Mouse (Mus musculus): Measurements from ENCODE around the gene Tfrc. TPM values are rescaled to one million over a fixed set of nuclear protein-coding genes. Genes with fewer than 3 reads are reported as not detected.

Gene Tfrc
- total and polyA plus RNA-seq, 2 experiments: 3.9 to 16.0 TPM

DNA sequence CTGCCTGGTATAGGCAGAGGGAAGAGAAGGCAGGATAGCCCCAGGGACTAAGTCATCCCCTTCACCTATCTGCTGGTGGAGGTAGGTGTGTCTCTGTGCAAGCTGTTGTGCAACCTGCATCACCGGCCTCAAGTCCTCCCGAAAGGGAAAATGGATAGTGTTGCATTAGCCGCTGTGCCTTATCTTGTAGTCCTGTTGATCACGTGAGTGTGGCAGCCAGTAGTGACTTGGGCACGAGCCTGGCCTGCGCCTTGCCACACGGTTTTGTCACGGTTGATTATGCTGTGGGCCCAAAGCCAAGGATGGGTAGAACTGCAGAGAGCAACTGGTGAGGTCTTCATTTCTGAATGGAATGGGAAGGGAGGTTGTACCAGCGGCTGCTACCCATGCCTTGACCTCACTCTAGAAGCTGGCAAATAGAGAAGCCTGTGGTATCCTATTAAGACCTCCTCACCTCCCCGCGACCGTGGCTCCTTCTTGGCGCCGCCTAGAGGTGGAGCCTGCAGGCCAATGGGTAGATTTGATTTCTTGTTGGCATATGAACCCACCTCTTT, 36.7 kb downstream of the Tfrc start:
- Histone ChIP-seq H3K4me3 (ENCODE audit: insufficient read depth, low read depth, low read length) (no peak overlapping the region), H3K79me2 (ENCODE audit: control insufficient read depth, insufficient read depth, low read length) (no peaks in the 10 kb centered on the region; the same call in 1 of the 2 replicates), H3K36me3 (ENCODE audit: control insufficient read depth, insufficient read depth, low read length) (no peaks in the 10 kb centered on the region), H3K27ac (replicated peaks; ENCODE audit: insufficient read depth, low read depth, low read length) (no peak overlapping the region), H3K27me3 (ENCODE audit: control insufficient read depth, insufficient read depth, low read length) (no peaks in the 10 kb centered on the region), H3K9ac (ENCODE audit: low read depth, low read length) (no peak overlapping the region), H3K4me1 (ENCODE audit: control insufficient read depth, insufficient read depth, low read length) (peaks cover 9% of the 10 kb centered on the region; the same call in 1 of the 2 replicates)
- peak; percentile 84 for DNase-seq (ENCODE audit: extremely low read depth, low read depth, low spot score)
- TF ChIP-seq CTCF (IDR thresholded peaks at IDR 0.05; ENCODE audit: low read depth, low read length): peak; percentile 22; the same call in 1 of the 2 replicates
- no peak for TF ChIP-seq POLR2A (IDR thresholded peaks at IDR 0.05; ENCODE audit: extremely low read depth, insufficient read depth, low read length)
- WGBS: 13% methylated on average over 14 of the region's 14 CpGs

DNA sequence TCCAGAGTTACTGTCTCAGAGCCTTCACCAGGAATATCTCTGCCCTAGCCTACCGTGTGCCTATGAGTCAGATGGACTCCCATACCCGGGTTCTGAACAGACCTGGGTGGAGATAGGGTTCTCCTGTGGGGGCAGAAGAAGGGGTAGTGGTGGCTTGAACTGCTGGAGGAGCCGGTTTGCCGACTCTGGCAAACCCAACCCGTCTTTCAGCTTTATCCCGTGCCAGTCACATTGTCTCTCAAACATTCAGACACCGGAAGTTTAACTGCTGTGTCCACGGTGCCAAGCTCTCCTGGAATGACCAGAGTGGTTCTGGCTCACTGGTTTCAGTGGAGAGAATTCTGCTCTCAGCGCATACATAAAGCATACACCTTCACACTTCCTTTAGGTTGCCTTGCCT, 37.3 kb downstream of the Tfrc start:
- Histone ChIP-seq H3K4me3 (ENCODE audit: insufficient read depth, low read depth, low read length) (no peak overlapping the region), H3K27me3 (ENCODE audit: control insufficient read depth, insufficient read depth, low read length) (no peaks in the 10 kb centered on the region), H3K9ac (ENCODE audit: low read depth, low read length) (no peak overlapping the region), H3K27ac (replicated peaks; ENCODE audit: insufficient read depth, low read depth, low read length) (no peak overlapping the region), H3K4me1 (ENCODE audit: control insufficient read depth, insufficient read depth, low read length) (peaks cover 9% of the 10 kb centered on the region; the same call in 1 of the 2 replicates), H3K79me2 (ENCODE audit: control insufficient read depth, insufficient read depth, low read length) (no peaks in the 10 kb centered on the region; the same call in 1 of the 2 replicates), H3K36me3 (ENCODE audit: control insufficient read depth, insufficient read depth, low read length) (no peaks in the 10 kb centered on the region)
- DNase-seq (ENCODE audit: extremely low read depth, low read depth, low spot score): no peak
- TF ChIP-seq POLR2A (IDR thresholded peaks at IDR 0.05; ENCODE audit: extremely low read depth, insufficient read depth, low read length): no peak
- no peak for TF ChIP-seq CTCF (IDR thresholded peaks at IDR 0.05; ENCODE audit: low read depth, low read length)
- 76% methylated on average over 9 of the region's 9 CpGs for WGBS

DNA sequence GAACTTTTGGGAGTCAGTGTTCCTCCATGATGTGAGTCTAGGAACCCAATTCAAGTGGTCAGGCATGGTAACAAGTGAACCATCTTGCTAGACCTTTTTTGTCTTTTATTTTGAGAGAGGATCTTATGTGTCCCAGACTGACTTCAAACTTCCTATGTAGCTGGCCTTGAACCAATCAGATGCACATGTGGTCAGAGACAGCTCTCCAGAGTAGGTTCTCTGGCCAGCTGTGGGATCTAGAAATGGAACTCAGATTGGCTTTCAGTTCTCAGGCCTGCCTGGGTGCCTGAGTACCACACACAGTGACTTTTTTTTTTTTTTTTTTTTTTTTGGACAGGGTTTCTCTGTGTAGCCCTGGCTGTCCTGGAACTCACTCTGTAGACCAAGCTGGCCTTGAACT, 39.0 kb downstream of the Tfrc start:
- peaks cover 14% of the 10 kb centered on the region; the same call in 1 of the 2 replicates for H3K4me1 ChIP-seq (ENCODE audit: control insufficient read depth, insufficient read depth, low read length)
- no peak for TF ChIP-seq POLR2A (IDR thresholded peaks at IDR 0.05; ENCODE audit: extremely low read depth, insufficient read depth, low read length)
- no peak overlapping the region for H3K4me3 ChIP-seq (ENCODE audit: insufficient read depth, low read depth, low read length)

DNA sequence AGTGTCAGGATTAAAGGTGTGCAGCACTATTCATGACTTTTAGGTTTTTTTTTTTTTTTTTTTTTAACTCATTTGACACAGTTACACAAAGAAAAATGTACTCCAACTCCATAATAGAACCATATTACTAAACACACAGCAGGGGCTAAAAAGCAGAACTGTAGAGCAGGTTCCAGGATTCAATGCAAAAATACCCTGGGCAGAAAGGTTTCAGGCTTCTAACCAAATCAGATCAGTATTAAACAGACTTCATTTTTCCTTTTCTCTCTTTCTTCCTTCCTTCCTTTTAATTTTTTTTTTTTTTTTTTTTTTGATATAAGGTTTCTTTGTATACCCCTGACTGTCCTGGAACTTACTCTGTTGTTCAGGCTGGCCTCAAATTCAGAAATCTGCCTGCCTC, 41.7 kb downstream of the Tfrc start:
- Histone ChIP-seq H3K36me3 (ENCODE audit: control insufficient read depth, insufficient read depth, low read length) (no peaks in the 10 kb centered on the region), H3K27ac (replicated peaks; ENCODE audit: insufficient read depth, low read depth, low read length) (no peak overlapping the region), H3K27me3 (ENCODE audit: control insufficient read depth, insufficient read depth, low read length) (no peaks in the 10 kb centered on the region), H3K9ac (ENCODE audit: low read depth, low read length) (no peak overlapping the region), H3K4me3 (ENCODE audit: insufficient read depth, low read depth, low read length) (no peak overlapping the region), H3K79me2 (ENCODE audit: control insufficient read depth, insufficient read depth, low read length) (peaks cover 4% of the 10 kb centered on the region; the same call in 1 of the 2 replicates), H3K4me1 (ENCODE audit: control insufficient read depth, insufficient read depth, low read length) (peaks cover 5% of the 10 kb centered on the region; the same call in 1 of the 2 replicates)
- DNase-seq (ENCODE audit: extremely low read depth, low read depth, low spot score): no peak
- TF ChIP-seq CTCF (IDR thresholded peaks at IDR 0.05; ENCODE audit: low read depth, low read length) (no peak), POLR2A (IDR thresholded peaks at IDR 0.05; ENCODE audit: extremely low read depth, insufficient read depth, low read length) (no peak)

More for the DNA sequence above, 39.0 kb downstream of the Tfrc start:
- H3K36me3 ChIP-seq (ENCODE audit: control insufficient read depth, insufficient read depth, low read length): no peaks in the 10 kb centered on the region
- no peak for DNase-seq (ENCODE audit: extremely low read depth, low read depth, low spot score)
- no peaks in the 10 kb centered on the region; the same call in 1 of the 2 replicates for H3K79me2 ChIP-seq (ENCODE audit: control insufficient read depth, insufficient read depth, low read length)
- H3K27me3 ChIP-seq (ENCODE audit: control insufficient read depth, insufficient read depth, low read length): no peaks in the 10 kb centered on the region
- H3K27ac ChIP-seq (replicated peaks; ENCODE audit: insufficient read depth, low read depth, low read length): no peak overlapping the region
- no peak overlapping the region for H3K9ac ChIP-seq (ENCODE audit: low read depth, low read length)

DNA sequence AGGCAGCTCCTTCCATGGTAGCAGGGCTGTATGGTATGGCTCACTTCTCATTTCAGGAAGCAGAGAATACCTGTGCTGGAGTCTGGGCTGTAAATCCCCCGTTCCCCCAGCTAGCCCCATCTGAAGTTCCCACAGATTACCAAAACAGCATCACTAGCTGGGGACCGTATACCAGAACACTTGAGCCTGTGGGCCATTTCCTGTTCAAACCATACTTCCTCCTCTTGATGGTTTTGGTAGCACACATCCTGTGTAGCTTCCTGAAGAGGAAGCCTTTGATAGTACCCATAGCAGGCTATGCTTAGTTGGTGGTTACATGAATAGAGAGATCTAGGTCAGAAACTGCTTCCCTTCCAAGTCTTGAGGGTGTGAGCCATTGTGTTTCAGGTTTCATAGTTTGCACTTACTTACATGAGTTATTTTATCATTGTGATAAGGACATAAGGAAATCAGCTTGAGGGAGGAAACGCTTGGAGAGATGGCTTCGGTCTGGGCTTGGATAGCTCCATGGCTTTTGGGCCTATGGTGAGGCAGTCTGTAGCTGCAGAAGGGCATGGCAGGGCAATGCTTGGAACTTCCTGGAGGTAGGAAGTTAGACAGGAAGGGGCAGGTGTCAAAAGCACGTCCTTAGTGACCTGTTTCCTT, 42.4 kb downstream of the Tfrc start:
- H3K79me2 ChIP-seq (ENCODE audit: control insufficient read depth, insufficient read depth, low read length): peaks cover 6% of the 10 kb centered on the region; the same call in 1 of the 2 replicates
- H3K27ac ChIP-seq (replicated peaks; ENCODE audit: insufficient read depth, low read depth, low read length): peak overlapping the region; percentile 4
- H3K4me3 ChIP-seq (ENCODE audit: insufficient read depth, low read depth, low read length): no peak overlapping the region
- no peak overlapping the region for H3K9ac ChIP-seq (ENCODE audit: low read depth, low read length)
- H3K36me3 ChIP-seq (ENCODE audit: control insufficient read depth, insufficient read depth, low read length): no peaks in the 10 kb centered on the region
- WGBS: 63% methylated on average over 5 of the region's 5 CpGs
- H3K4me1 ChIP-seq (ENCODE audit: control insufficient read depth, insufficient read depth, low read length): peaks cover 5% of the 10 kb centered on the region; the same call in 1 of the 2 replicates
- H3K27me3 ChIP-seq (ENCODE audit: control insufficient read depth, insufficient read depth, low read length): no peaks in the 10 kb centered on the region
- TF ChIP-seq CTCF (IDR thresholded peaks at IDR 0.05; ENCODE audit: low read depth, low read length): no peak
- no peak for TF ChIP-seq POLR2A (IDR thresholded peaks at IDR 0.05; ENCODE audit: extremely low read depth, insufficient read depth, low read length)
- DNase-seq (ENCODE audit: extremely low read depth, low read depth, low spot score): peak; percentile 35
